Mouse (Mus musculus) liver, postnatal 0 days (tissue): ENCODE measurements around the gene Spsb1.
A peak's percentile ranks its signal among the peaks of the same experiment; 100 is the strongest.

ENCODE experiments used
- CTCF ChIP-seq: sonication (generic); IDR thresholded peaks from 2 replicates; pipeline ENCODE4 v1.5.1; 2016; ENCODE audit warnings: antibody characterized with exemption, low read depth
- EP300 ChIP-seq: IDR thresholded peaks from 2 replicates; pipeline ENCODE4 v1.6.1; 2016; ENCODE audit warnings: antibody characterized with exemption, low read depth, mild to moderate bottlenecking

GRCm38 (mm10) chr4:149979819-149980308 is 25.0 kb upstream of the Spsb1 start:
- TF ChIP-seq EP300 (no peak), CTCF (peak; percentile 94)
